Mouse (Mus musculus): ENCODE data around the gene Map3k5.

GRCm38 (mm10) chr10:19945651-19946050, 11.4 kb downstream of the Map3k5 start:
- TF ChIP-seq CTCF (IDR thresholded peaks at IDR 0.05; ENCODE audit: borderline replicate concordance, insufficient read depth, low read depth, low read length) (no peak), POLR2A (IDR thresholded peaks at IDR 0.05; ENCODE audit: borderline replicate concordance, insufficient read depth, low read length) (no peak)

All from cerebellum, adult 2 months (tissue).